Mouse (Mus musculus): ENCODE results near the gene Gp1ba.
A peak's percentile ranks its signal among the peaks of the same experiment; 100 is the strongest.

Gp1ba gene

GRCm38 (mm10) chr11:70629557-70629956 is 9.4 kb upstream of the Gp1ba start:
- DNase-seq (ENCODE audit: low spot score) = no peak

GRCm38 (mm10) chr11:70630129-70630528 is 8.8 kb upstream of the Gp1ba start:
- DNase-seq (ENCODE audit: low spot score) = no peak

GRCm38 (mm10) chr11:70635601-70636000 is 3.3 kb upstream of the Gp1ba start:
- DNase-seq (ENCODE audit: low spot score) = no peak

- no peak for DNase-seq (ENCODE audit: low spot score)
Measured at GRCm38 (mm10) chr11:70637764-70638163, 1.2 kb upstream of the Gp1ba start.

GRCm38 (mm10) chr11:70638293-70638692 is 629 bp upstream of the Gp1ba start:
- no peak for DNase-seq (ENCODE audit: low spot score)

- DNase-seq (ENCODE audit: low spot score) = no peak
Measured at GRCm38 (mm10) chr11:70639976-70640375, 1.1 kb downstream of the Gp1ba start.

GRCm38 (mm10) chr11:70641241-70641640 is 2.3 kb downstream of the Gp1ba start:
- no peak for DNase-seq (ENCODE audit: low spot score)

- DNase-seq (ENCODE audit: low spot score) = no peak
Measured at GRCm38 (mm10) chr11:70643051-70643450, 4.1 kb downstream of the Gp1ba start.

- no peak for DNase-seq (ENCODE audit: low spot score)
Measured at GRCm38 (mm10) chr11:70644564-70645103, 5.7 kb downstream of the Gp1ba start.

- DNase-seq (ENCODE audit: low spot score) = no peak
Measured at GRCm38 (mm10) chr11:70645461-70646258, 6.7 kb downstream of the Gp1ba start.

- no peak for DNase-seq (ENCODE audit: low spot score)
Measured at GRCm38 (mm10) chr11:70646259-70646555, 7.3 kb downstream of the Gp1ba start.

GRCm38 (mm10) chr11:70646691-70647650 is 8.0 kb downstream of the Gp1ba start, which contains the start of the genes Rnf167 and Slc25a11:
Gene Rnf167, plus strand, starts transcription at chr11:70647235.
Gene Slc25a11, minus strand, starts transcription at chr11:70647479.
- DNase-seq (ENCODE audit: low spot score) = peak; percentile 97

- DNase-seq (ENCODE audit: low spot score) = no peak
Measured at GRCm38 (mm10) chr11:70647716-70648420, 8.9 kb downstream of the Gp1ba start.

- DNase-seq (ENCODE audit: low spot score) = no peak
Measured at GRCm38 (mm10) chr11:70648512-70648911, 9.6 kb downstream of the Gp1ba start.

- no peak for DNase-seq (ENCODE audit: low spot score)
Measured at GRCm38 (mm10) chr11:70649185-70649734, 10.3 kb downstream of the Gp1ba start.

- DNase-seq (ENCODE audit: low spot score) = no peak
Measured at GRCm38 (mm10) chr11:70650322-70651175, 11.6 kb downstream of the Gp1ba start.

GRCm38 (mm10) chr11:70651391-70651790 is 12.5 kb downstream of the Gp1ba start:
- no peak for DNase-seq (ENCODE audit: low spot score)

GRCm38 (mm10) chr11:70652029-70652883 is 13.3 kb downstream of the Gp1ba start:
- DNase-seq (ENCODE audit: low spot score) = no peak

- no peak for DNase-seq (ENCODE audit: low spot score)
Measured at GRCm38 (mm10) chr11:70652884-70653344, 14.0 kb downstream of the Gp1ba start.
